Mouse (Mus musculus) liver, adult 2 months (tissue): Measurements from ENCODE around the gene Gm45521. TPM values are rescaled to one million over a fixed set of nuclear protein-coding genes. Genes with fewer than 3 reads are reported as not detected.

Experiments used
- DNase-seq: peaks from one replicate; pipeline ENCODE4 v3.0.0-alpha.2; 2011; ENCODE audit warnings: low read depth, low spot score; ENCODE audit errors: extremely low read depth
- H3K27ac ChIP-seq: fragments of 200-500 bp; replicated peaks from 2 replicates; pipeline ENCODE4 v1.5.1; 2012; ENCODE audit warnings: low read depth, mild to moderate bottlenecking, control low read depth, inconsistent platforms, low read length; ENCODE audit not compliant: insufficient read depth
- H3K27me3 ChIP-seq: fragments of 200-500 bp; 2 replicates; pipeline ENCODE4 v1.6.1; 2012; ENCODE audit warnings: mild to moderate bottlenecking, moderate library complexity, low read length, inconsistent platforms; ENCODE audit not compliant: control insufficient read depth, insufficient read depth
- H3K36me3 ChIP-seq: fragments of 200-500 bp; 2 replicates; pipeline ENCODE4 v1.6.1; 2012; ENCODE audit warnings: low read length, inconsistent platforms; ENCODE audit not compliant: control insufficient read depth, insufficient read depth
- H3K4me1 ChIP-seq: fragments of 200-500 bp; 2 replicates; pipeline ENCODE4 v1.6.1; 2011; ENCODE audit warnings: low read length; ENCODE audit not compliant: control insufficient read depth, insufficient read depth
- H3K4me3 ChIP-seq: fragments of 200-500 bp; 2 replicates; pipeline ENCODE4 v1.5.1; 2011; ENCODE audit warnings: low read depth, mild to moderate bottlenecking, control low read depth, low read length, moderate library complexity; ENCODE audit not compliant: insufficient read depth
- H3K79me2 ChIP-seq: fragments of 200-500 bp; 2 replicates; pipeline ENCODE4 v1.6.1; 2012; ENCODE audit warnings: inconsistent platforms, mild to moderate bottlenecking, low read length, moderate library complexity; ENCODE audit not compliant: control insufficient read depth, insufficient read depth
- H3K9ac ChIP-seq: fragments of 200-500 bp; 2 replicates; pipeline ENCODE4 v1.6.1; 2012; ENCODE audit warnings: low read depth, mild to moderate bottlenecking, control low read depth, inconsistent platforms, low read length
- CTCF ChIP-seq: fragments of 200-500 bp; IDR thresholded peaks from 2 replicates; pipeline ENCODE4 v1.5.1; 2011; ENCODE audit warnings: low read depth, low read length, control low read depth
- POLR2A ChIP-seq: fragments of 200-500 bp; IDR thresholded peaks from 2 replicates; pipeline ENCODE4 v1.6.1; 2011; ENCODE audit warnings: low read length, control low read depth; ENCODE audit not compliant: insufficient read depth; ENCODE audit errors: extremely low read depth
- WGBS: fragments of 180-500 bp; shearing (Covaris S2); methylation state at CpG from one replicate; pipeline ENCODE4 v1.1.7; 2018; 5-methylcytosine and 5-hydroxymethylcytosine counted together
- polyA plus RNA-seq: library from polyadenylated mRNA; depleted of rRNA; stranded (reverse); fragments of >200 nt; gene quantifications from 2 replicates; pipeline ENCODE4 v1.2.3, GENCODE M21; 2012
- total RNA-seq: library from RNA; depleted of rRNA; stranded (reverse); fragments of >200 nt; gene quantifications from 2 replicates; pipeline ENCODE4 v1.2.3, GENCODE M21; 2014

The Gm45521 gene
- total and polyA plus RNA-seq, 2 experiments, result not detected

- peak; percentile 92 for DNase-seq
- Histone ChIP-seq H3K79me2 (no peaks in the 10 kb centered on the region), H3K36me3 (peaks cover 55% of the 10 kb centered on the region), H3K4me1 (peaks cover 18% of the 10 kb centered on the region), H3K4me3 (no peak overlapping the region), H3K27ac (peak overlapping the region; percentile 87), H3K9ac (no peak overlapping the region), H3K27me3 (no peaks in the 10 kb centered on the region)
- 17% methylated on average over 3 of the region's 3 CpGs for WGBS
- no peak for TF ChIP-seq CTCF
These were observed 13.3 kb upstream of the Gm45521 start for GRCm38 (mm10) chr14:7943801-7944135.

DNA sequence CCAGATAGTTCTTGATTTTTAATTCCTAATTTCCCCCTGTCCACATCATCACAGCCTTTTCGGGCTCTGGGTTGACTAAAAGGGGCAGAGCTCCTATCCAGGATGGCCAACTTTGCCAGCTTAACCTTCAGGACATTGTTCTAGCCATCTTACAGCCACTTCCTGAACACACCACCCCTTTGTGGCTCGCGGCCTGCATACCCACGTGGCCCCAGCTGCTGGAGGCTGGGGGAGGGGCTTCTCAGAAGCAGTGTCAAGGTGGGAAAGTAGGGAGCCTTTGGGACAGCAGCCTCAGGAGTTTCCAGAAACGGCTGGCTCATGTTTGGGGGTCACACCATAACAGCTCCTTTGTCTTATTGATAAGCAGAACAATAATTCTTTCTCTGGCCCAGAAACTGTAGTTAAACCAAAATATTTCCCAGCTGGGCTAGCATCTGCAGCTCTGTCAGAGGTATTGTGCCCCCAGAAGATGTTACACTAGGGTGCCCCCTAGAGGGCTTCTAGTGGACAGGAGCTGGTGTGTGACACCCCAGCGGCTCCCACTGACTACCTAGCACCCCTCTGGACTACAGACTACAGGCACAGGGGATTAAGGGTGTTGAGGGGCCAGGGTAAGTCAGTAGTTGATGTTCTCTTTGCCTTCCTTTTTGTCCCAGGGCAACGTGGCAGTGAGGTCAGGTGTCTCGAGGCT, 12.6 kb upstream of the Gm45521 start:
- 59% methylated on average over 8 of the region's 8 CpGs for WGBS
- DNase-seq, result no peak
- Histone ChIP-seq H3K79me2 (no peaks in the 10 kb centered on the region), H3K27me3 (no peaks in the 10 kb centered on the region), H3K36me3 (peaks cover 52% of the 10 kb centered on the region), H3K4me1 (peaks cover 18% of the 10 kb centered on the region), H3K9ac (no peak overlapping the region), H3K4me3 (no peak overlapping the region), H3K27ac (peak overlapping the region; percentile 87; the same call in 1 of the 2 replicates)
- TF ChIP-seq CTCF, result peak; percentile 27; the same call in 1 of the 2 replicates
- no peak for TF ChIP-seq POLR2A

DNA sequence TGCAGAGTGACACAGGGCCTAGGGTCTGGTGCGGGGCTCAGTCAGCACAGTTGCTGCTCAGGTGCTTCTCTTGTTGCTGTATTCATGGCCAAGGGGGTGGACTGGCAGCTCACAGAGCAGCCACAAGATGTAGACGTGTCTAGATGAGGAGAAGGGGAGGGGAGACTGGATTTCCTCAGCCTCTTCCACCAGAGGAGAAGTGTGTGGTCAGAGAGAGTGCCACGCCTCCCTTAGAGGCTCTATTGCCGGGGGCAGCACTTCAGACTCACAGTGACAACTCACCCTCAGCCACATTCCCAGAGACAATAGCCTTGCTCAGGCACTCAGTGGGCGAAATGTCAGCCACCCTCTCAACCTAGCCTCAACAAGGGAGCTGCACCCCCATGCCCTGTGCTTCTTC, 11.8 kb upstream of the Gm45521 start:
- TF ChIP-seq CTCF, result no peak
- TF ChIP-seq POLR2A, result no peak
- no peaks in the 10 kb centered on the region for H3K79me2 ChIP-seq
- peaks cover 51% of the 10 kb centered on the region for H3K36me3 ChIP-seq
- WGBS, result 90% methylated on average over 5 of the region's 5 CpGs
- peaks cover 18% of the 10 kb centered on the region for H3K4me1 ChIP-seq
- H3K4me3 ChIP-seq, result no peak overlapping the region
- no peak overlapping the region for H3K9ac ChIP-seq
- H3K27ac ChIP-seq, result no peak overlapping the region
- H3K27me3 ChIP-seq, result no peaks in the 10 kb centered on the region
- DNase-seq, result no peak

DNA sequence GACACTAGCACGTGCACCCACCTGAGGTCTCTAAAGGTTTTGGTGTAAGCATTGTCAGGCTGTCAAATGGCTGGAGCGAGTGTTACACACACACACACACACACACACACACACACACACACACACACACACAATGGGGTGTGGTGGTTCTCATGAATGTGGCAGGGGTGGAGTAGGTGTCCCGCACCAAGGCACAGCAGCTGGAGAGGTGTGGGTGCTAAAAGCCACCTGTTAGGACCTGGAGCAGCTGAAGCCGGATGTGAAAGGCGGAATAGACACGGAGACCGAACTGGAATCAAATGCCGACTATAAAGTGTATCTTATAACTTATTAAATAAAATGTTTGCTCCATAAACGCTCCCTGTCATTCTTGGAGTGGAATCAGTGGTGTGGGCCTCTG, 5.9 kb upstream of the Gm45521 start:
- H3K9ac ChIP-seq, result no peak overlapping the region
- WGBS, result 93% methylated on average over 9 of the region's 9 CpGs
- H3K79me2 ChIP-seq, result no peaks in the 10 kb centered on the region
- H3K4me1 ChIP-seq, result peaks cover 16% of the 10 kb centered on the region
- no peak for TF ChIP-seq POLR2A
- no peak for TF ChIP-seq CTCF
- no peak overlapping the region for H3K4me3 ChIP-seq
- no peak for DNase-seq
- no peaks in the 10 kb centered on the region for H3K27me3 ChIP-seq
- H3K27ac ChIP-seq, result no peak overlapping the region
- peaks cover 27% of the 10 kb centered on the region for H3K36me3 ChIP-seq

GRCm38 (mm10) chr14:7952610-7953254, 4.4 kb upstream of the Gm45521 start:
- H3K4me1 ChIP-seq, result peaks cover 16% of the 10 kb centered on the region
- H3K36me3 ChIP-seq, result peaks cover 23% of the 10 kb centered on the region
- peak overlapping the region; percentile 67 for H3K27ac ChIP-seq
- peak overlapping the region; percentile 32; the same call in 1 of the 2 replicates for H3K9ac ChIP-seq
- H3K4me3 ChIP-seq, result no peak overlapping the region
- no peak for TF ChIP-seq CTCF
- TF ChIP-seq POLR2A, result no peak
- no peaks in the 10 kb centered on the region for H3K79me2 ChIP-seq
- H3K27me3 ChIP-seq, result no peaks in the 10 kb centered on the region
- DNase-seq, result peak; percentile 94
- WGBS, result 14% methylated on average over 12 of the region's 12 CpGs

GRCm38 (mm10) chr14:7954071-7954471, 3.0 kb upstream of the Gm45521 start:
- TF ChIP-seq CTCF (no peak), POLR2A (no peak)
- WGBS, result 22% methylated on average over 6 of the region's 6 CpGs
- Histone ChIP-seq H3K9ac (no peak overlapping the region), H3K27me3 (no peaks in the 10 kb centered on the region), H3K27ac (0 out of 2 replicates have a peak overlapping the region, but pooled peaks have one; percentile 25), H3K36me3 (peaks cover 12% of the 10 kb centered on the region; the same call in 1 of the 2 replicates), H3K4me3 (no peak overlapping the region), H3K79me2 (no peaks in the 10 kb centered on the region), H3K4me1 (peaks cover 16% of the 10 kb centered on the region)
- DNase-seq, result peak; percentile 40
